Mouse (Mus musculus) gastrocnemius, postnatal 4 days (tissue): Measurements from ENCODE around the gene Add3. TPM values are rescaled to one million over a fixed set of nuclear protein-coding genes. Genes with fewer than 3 reads are reported as not detected.

Experiments
- DNase-seq, 2 experiments: peaks; one replicate each; pipeline ENCODE4 v3.0.0; 2021 to 2022; ENCODE audit warnings: low spot score in 2 of 2, mixed read lengths in 2 of 2
- total RNA-seq, 2 experiments: library from RNA; stranded (reverse); gene quantifications; 2 replicates each; pipeline ENCODE4 v1.2.3; 2021

Add3 gene
- total RNA-seq, 2 experiments from 2014 or later = 76.6 to 85.1 TPM

DNA sequence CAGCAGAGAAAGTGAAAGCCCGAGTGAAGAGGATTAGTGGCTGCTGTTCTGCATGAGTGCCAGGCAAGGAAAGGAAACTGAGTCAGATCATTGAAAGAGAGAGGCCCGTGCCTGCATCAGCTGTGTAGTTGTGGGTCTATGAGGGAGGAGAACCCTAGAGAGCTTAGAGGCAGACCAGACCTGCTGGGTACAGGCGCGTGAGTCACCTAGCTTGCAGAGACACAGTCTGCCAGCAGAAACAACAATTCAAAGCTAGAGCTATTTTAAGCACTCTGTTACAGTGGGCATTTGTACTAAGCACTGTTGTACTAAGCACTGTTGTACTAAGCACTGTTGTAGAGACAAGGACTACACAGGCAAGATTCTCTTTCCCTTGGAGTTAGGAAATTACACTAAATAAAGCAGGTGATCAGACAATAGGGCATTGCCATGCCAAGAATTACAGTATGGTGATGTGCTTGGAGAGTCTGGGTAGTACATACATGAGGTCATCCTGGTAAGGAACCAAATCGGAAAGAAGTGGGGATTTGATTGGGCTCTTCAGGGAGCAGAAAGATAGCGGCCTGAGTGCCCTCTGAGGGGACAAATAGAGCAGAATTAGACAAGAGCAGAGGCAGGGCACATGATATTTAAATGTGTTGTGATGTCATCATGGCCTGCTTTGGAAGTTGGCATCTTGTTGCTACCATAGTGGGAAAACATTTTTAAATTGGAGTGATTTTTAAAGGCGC, 88.0 kb downstream of the Add3 start:
- no peak for DNase-seq

DNA sequence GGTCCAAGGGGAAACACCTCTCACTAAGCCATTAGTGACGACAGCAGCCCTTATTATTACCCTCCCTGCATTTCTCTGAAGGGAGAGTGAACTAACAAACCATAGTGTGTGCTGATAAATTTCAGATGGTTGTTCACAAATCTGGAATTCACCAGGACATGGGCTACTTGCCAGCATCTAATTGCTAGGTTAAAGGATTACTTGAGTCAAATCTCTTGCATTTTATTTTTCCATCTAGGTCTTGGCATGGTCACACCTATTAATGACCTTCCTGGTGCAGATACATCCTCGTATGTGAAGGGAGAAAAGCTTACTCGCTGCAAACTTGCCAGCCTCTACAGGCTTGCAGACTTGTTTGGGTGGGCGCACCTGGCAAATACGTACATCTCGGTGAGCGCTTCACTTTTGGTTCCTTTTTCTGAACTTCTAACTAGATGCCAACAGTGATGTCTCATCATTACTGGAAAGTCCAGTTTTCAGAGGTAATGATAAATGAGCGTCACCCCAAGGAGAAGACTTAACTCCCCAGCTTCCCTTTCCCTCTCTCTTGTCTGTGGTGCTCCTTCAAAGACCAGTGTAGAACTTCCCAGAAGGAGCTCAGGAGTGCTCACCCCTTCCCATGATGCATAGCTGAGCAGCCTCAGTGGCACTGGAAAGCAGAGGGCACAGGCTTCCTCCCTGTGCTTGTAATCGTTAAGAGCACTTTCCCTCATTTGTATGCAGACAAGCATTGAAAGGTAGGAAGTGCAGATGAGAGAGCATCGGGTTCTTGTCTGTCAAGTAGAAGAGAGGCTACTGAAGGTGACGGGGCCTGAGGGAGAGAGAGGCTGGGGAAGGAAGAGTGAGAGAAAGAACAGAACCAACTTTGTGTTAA, 90.9 kb downstream of the Add3 start:
- no peak for DNase-seq

DNA sequence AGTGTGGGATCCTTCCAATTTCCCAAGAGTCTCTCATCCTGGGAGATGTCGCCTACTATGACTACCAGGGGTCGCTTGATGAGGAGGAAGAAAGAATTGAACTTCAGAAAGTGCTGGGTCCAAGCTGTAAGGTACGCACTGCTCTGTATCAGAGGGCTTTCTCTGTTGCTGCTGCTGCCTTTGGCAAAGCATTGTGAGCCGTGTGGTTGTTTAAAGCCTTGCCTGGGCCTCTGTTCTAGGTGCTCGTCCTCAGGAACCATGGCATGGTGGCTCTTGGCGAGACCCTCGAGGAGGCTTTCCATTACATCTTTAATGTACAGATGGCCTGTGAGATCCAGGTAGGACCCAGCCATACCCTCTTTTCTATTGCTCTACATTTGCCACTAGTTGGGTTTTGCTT, 93.3 kb downstream of the Add3 start:
- no peak for DNase-seq

DNA sequence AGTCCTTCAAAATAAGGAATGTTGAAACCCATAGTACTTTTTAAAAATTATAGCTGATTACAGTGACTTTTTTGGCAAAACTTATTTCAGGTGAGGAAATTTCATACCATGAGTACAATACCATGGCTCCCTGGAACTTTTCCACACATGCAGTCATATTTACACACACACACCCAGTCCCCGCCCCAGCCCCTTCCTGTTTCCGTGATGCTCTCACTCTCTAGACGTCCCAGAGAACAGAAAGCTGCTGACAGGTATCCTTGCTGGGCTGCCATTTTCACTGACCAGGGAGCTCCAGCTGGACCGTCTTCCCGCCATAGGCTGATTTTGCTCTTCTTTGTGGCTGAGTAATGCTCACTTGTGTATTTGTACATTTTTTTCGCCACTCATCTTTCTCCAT, 101.6 kb downstream of the Add3 start:
- no peak for DNase-seq

DNA sequence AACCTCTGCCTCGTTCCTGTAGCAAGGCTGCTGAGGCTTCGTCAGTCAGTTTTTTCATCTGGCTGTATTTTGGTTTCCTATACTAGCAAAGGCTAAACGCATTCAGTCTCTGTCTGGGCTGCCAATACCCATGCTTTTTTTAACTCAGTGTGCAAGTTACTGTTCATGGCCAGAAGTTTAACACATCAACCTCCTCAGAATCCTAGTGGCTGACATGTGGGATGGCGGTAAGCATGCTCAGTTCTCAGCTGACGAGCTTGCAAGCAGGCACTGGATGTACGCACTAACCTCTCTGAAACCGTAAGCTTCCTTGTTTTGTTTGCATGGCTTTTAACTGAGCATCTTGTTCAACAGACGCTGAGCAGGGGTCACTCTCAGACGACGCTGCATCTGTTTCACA, 103.7 kb downstream of the Add3 start:
- no peak for DNase-seq

DNA sequence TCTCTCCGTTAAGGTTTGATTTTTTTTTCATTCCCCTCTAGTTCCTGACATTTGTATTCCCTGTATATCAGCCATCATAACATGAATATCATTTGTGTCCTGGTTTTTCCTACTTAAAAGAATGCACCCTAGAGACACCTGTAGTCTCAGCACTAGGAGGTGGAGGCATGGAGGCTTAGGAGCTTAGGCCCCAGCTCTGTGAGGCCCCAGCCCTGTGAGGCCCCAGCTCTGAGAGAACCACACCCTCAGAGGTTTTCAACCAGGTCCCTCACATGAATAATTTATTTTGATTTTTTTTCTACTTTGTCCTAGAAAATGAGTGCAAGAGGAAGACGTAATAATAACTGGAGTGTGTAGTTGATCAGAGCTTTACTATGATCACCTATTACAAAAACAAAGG, 107.3 kb downstream of the Add3 start:
- DNase-seq = no peak

DNA sequence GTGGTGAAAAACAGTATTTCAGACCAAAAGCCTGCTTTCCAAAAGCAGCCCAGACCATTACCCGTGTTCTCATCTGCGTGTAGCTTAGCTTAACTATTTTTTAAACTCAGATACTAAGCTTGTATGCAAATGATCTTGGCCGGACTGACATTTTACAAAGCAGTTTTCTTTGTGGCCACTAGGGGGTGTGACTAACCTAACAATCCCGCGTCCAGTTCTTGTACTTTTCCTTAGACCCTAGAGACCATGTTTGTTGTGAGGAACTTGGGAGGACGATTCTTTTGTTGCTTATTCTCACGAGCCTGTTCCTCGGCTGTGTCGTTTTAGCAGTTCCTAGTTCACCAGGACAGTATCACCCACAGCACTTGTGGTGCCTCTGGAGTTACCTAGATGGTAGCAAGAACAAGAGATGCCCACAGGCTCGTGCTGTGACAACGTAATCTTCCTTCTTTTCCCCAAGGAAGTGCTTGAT, 107.8 kb downstream of the Add3 start:
- peak in 1 of 2 experiments; percentile 41 for DNase-seq

DNA sequence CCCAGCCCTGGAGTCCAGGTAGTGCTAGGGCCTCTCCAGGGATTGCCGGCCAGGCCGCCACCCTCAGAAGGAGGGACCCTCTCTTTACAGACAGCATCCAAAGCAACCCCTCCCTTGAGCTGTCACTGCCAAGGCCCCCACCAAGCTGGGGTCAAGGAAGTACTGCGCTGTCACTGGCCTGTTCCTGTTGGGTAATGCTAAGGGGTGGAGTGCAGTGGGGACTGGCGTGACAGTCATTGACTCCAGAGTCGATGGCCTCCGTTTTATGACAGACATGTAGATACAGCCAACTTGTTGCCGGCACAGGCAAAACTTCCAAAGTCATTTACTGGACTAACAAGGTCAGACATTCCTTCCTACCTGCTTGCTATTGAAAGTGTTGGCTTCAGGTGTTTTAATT, 110.8 kb downstream of the Add3 start:
- DNase-seq = no peak

DNA sequence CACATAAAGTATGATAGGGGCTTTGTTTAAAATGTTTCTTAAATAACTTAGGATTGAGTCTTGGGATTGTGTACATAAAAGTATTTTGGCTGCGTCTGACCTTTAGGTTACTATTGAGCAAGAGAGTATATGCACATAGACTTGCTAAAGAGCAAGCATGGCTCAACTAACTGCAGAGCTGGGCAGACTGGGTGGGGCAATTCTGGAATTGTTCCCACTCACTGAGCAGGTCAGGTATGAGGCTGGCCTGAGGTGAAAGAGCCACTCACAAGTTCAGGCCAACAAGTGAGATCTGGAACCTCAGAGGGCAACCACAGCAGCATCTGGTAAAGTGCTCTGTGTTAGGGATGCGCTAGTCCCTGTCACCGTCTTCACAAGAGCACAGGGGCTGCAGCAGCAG, 111.4 kb downstream of the Add3 start:
- DNase-seq = no peak

DNA sequence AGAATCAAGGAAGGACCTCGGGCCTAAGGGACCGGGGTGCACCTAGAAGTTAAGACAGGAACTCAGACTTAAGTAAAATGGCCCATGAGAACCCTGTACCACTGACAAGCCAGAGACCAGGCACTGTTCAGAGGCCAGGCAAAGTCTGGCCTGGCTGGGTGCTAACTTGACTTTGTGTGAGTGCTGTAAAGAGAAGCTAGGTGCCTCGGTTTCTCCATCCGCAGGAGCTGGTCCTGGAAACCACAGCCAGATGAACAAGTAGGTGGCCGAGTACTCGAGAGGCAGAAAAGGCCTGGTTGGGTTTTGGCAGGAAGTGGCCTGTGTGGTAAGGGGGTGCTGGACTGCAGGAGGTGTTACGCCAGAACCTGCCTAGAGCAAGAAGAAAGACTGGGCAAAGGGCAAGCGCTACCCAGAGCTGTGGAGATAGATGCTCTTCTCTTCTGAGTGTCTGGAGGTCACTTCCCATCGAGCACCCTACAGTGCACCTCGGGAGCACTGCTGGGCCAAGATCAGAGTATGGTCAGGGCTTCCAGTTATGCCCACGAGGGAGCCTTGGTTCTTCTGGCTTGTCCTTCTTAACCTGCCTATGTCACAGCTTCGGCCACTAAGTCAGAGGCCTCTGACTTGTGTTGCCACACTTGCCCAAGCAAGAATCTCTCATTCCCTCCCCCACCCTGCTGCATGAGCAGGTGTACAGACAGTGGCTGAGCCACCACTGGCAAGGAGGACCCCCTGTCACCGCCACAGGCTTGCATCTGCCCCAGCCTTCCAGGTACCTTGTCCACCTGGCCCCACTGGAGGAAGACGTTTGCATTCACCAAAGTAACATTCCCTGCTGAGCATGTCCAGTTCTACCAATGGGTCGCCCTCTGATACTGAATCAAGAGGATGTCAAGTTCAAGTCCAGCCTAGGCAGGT, 112.1 kb downstream of the Add3 start:
- no peak for DNase-seq

DNA sequence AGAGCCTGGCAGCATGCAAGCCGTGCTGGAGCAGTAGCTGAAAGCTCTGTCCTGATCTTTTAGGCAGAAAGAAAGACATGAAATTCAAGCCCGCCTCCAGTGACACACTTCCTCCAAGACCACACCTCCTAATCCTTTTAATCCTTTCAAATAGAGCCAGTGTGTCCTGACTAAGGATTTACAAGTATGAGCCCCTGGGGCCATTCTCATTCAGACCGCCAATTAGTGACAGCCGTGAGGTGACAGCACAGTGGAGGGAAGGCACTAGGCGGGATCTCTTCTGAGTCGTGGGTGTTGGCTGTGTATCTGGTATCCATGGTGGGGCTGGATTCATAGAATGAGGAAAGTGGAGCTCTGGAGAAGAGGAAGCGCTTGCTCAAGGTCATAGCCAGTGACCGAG, 116.1 kb downstream of the Add3 start:
- no peak for DNase-seq

DNA sequence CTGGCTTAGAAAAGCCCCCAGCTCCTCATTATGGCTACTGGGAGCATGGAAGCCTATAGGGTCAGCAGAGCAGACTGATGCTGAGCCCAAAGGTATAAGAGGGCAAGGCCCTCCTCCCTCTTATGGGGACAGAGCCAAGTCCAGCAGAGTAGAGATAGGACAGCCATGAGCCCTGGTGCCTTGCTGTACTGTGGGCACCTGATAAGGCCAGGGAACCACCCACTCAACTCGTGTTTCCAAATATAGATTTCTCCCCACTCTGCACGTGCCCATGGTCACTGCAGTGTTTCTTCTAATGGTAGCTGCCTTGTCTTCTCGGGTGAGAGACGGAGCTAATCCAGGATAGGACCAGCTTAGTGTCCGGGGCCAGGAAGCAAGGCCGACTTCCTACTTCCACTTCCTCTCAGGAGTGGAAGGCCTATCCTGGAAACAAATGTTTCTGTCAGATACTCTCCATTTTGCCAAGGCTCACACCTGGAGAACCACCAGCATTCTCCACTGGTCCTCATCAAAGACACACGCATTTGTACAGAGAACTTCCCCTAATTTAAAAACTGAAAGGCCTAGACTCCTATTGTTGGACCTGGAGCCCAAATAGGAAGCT, 116.8 kb downstream of the Add3 start:
- no peak for DNase-seq

DNA sequence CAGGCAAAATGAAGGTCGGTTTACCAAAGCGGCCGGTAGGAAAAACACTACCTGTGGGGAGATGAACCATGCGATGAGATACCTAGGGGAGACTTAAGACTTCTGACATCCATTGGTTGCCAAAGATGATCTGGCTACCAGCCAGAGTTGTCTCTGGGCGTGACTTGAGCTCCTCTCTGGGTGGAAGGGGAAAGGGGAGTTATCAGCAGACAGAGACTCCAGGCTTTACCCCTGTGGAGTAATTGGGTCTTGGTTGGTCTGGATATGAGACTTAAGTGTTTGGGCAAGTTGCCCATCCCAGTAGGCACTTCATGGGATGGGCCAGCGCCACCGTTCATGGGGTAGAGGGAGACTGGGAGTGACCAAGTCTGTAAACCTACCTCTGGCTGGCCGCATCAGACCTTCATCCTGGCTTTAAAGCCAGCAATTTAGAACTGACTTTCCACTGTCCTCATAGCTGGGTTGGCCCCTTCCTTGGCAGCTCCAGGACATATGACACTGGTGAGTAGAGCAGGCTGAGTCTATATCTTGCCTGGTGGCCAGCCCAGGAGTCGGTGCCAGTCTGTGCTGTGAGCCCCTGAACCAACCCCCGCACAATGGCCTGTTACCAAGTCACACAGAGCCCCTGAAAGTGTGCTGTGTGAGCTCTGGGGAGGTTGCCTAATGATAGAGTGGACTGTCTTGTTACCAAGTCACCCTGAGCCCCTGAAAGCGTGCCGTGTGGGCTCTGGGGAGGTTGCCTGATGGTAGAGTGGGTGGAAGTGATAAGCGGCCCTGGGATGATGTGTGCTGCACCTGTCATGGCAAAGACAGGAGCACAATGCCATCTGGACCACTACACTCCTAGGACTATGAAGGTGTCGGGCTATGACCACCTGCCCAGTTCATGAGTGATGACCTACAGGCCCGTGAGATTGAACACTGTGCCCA, 117.7 kb downstream of the Add3 start:
- DNase-seq = no peak

DNA sequence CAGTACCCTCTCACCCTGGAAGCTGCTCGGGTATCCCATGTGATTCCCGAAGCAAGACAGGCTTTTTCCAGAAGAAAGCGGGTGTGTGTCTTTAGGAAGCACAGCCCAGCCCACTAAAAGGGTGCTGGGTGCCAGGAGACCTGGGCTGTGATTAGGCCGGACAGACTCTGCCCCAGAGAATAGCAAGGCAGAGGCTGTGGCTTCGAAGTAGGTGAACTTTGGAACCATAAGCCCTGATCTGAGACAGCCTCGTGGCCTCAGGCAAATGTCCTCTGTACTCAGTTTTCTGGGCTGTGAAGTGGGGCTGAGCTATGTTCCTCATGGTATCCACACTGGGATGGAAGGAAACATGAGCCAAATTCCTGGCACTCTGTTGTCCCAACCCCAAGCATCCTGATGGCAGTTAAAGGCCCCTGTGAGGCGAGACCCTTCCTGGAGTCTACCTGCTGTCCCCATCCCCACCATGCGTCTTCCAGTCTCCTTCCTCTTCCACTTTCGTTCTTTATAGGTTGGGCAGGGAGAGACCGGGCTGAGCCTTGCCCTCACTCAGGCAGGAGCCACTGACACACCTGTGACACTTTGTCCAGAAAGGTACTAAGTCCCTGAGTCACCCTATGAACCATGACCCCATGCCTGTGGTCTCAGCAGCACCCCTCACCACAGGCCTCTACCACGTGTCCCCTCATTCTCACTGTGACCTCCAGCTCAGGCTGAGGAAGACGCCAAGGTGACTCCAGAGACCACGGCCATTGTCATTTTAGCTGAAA, 118.7 kb downstream of the Add3 start:
- DNase-seq = no peak

DNA sequence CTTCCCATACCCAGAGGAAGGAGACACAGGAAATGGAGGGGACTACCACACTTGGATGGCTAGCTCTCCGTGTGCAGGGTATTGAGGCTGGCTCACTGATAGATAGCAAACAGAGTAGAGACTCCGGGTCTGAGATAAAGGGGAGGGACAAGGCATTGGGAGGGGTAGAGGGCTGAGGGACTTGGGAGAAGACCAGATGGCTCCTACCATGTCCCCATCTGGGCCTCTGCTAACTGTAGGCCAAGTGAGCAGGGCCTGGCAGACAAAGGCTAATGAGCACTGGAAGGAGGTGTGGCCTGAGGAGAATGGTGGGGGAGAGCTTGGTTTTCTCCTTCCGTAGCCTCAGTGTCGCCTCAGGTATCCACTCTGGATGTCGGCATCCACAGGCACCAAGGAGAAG, 119.3 kb downstream of the Add3 start:
- no peak for DNase-seq

DNA sequence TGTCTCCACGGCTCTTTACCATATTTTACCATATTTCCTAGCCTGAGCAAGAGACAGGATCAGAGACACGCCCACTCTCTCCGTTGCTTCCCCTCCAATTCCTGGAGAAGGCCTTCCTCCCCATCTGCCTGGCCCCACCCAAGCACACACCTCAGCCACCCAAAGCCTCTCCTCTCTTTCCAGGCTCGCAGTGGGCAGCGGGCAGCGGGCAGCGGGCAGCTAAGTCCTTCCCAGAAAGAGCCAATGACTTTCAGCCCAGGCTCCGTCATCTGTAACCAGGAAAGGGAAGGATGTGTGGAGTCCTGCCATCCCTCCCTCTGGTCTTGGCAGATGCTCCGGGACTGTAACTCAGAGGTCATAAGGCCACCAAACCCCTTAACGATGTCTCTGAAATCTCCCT, 120.0 kb downstream of the Add3 start:
- no peak for DNase-seq

DNA sequence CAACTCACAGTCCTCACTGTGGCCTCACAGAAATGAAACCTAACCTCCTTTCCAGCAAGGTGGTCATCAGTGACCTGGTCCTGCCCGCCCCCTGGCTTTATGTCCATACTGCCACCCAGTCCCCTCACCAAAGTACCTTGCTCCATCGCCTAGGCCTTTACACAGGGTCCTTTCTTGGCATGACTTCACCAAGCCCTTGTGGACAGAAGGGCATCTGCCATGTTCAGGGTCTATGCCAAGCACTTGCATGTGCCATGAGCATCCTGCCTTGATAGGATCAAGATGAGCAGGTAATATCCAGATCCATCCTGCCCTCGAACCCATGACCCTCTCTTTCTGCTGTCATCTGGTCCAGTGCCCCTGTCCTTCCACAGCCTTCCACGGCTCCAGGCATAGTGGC, 120.6 kb downstream of the Add3 start:
- DNase-seq = no peak

DNA sequence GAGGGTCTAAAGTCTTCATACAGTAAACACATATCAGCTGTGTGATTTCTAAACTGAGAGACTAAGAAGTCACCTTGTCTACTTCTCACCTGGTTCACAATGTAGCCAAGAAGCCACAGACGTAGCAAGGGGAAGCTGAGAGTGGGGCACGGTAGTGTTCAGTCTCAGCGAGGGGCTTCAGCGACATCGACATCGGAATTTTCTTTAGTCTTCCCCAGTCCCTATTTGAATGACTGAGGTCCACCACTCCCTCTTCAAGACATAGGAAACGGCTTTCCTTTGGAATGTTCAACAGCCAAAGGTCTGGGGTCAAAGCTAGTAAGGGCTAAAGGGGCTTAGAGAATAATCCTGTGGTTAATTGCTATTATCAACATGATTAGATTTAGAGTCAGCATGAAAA, 121.8 kb downstream of the Add3 start:
- no peak for DNase-seq
